Mouse (Mus musculus): ENCODE data around the gene Cherp. TPM values are rescaled to one million over a fixed set of nuclear protein-coding genes. Genes with fewer than 3 reads are reported as not detected.

Gene Cherp
- polyA plus RNA-seq, 1 experiment, result 39.9 TPM

GRCm38 (mm10) chr8:72487014-72487413, 12.0 kb upstream of the Cherp start:
- Histone ChIP-seq H3K36me3 (ENCODE audit: control insufficient read depth, insufficient read depth) (peaks cover 6% of the 10 kb centered on the region), H3K4me3 (no peak overlapping the region), H3K27me3 (ENCODE audit: control insufficient read depth, insufficient read depth, insufficient read length) (no peaks in the 10 kb centered on the region), H3K79me2 (ENCODE audit: control insufficient read depth, insufficient read depth) (peaks cover 25% of the 10 kb centered on the region), H3ac (ENCODE audit: control insufficient read depth, insufficient read length) (no peak overlapping the region), H3K4me2 (ENCODE audit: low read depth) (no peak overlapping the region)
- TF ChIP-seq POLR2A (IDR thresholded peaks at IDR 0.05; ENCODE audit: insufficient read length, low read depth) (no peak), USF1 (IDR thresholded peaks at IDR 0.05; ENCODE audit: low read depth) (no peak), CEBPB (IDR thresholded peaks at IDR 0.05; ENCODE audit: insufficient read depth, poor library complexity, severe bottlenecking) (no peak), TCF12 (IDR thresholded peaks at IDR 0.05; ENCODE audit: insufficient read depth, poor library complexity, severe bottlenecking) (no peak), MYOG (IDR thresholded peaks at IDR 0.05; ENCODE audit: control insufficient read depth in 1 of 3, insufficient read depth in 1 of 3, insufficient read length in 2 of 3, low read depth in 2 of 3) (no peak), TCF3 (IDR thresholded peaks at IDR 0.05; ENCODE audit: insufficient read length, low read depth) (no peak), MAX (IDR thresholded peaks at IDR 0.05; ENCODE audit: low read depth) (no peak), POLR2AphosphoS2 (IDR thresholded peaks at IDR 0.05; ENCODE audit: insufficient read length, low read depth) (no peak)

- no peak overlapping the region for H3ac ChIP-seq (ENCODE audit: control insufficient read depth, insufficient read length)
These were observed 10.6 kb upstream of the Cherp start for GRCm38 (mm10) chr8:72485456-72486199.

GRCm38 (mm10) chr8:72470684-72471083, 4.3 kb downstream of the Cherp start:
- Histone ChIP-seq H3ac (ENCODE audit: control insufficient read depth, insufficient read length) (no peak overlapping the region), H3K36me3 (ENCODE audit: control insufficient read depth, insufficient read depth) (peaks cover 18% of the 10 kb centered on the region), H3K27me3 (ENCODE audit: control insufficient read depth, insufficient read depth, insufficient read length) (no peaks in the 10 kb centered on the region), H3K79me2 (ENCODE audit: control insufficient read depth, insufficient read depth) (peaks cover 24% of the 10 kb centered on the region), H3K4me2 (ENCODE audit: low read depth) (no peak overlapping the region), H3K4me3 (no peak overlapping the region)
- no peak for TF ChIP-seq MYOG (IDR thresholded peaks at IDR 0.05; ENCODE audit: control insufficient read depth in 1 of 3, insufficient read depth in 1 of 3, insufficient read length in 2 of 3, low read depth in 2 of 3)

More at GRCm38 (mm10) chr8:72485456-72486199, 10.6 kb upstream of the Cherp start:
- Histone ChIP-seq H3K79me2 (ENCODE audit: control insufficient read depth, insufficient read depth) (peaks cover 12% of the 10 kb centered on the region), H3K36me3 (ENCODE audit: control insufficient read depth, insufficient read depth) (peaks cover 6% of the 10 kb centered on the region), H3K4me2 (ENCODE audit: low read depth) (no peak overlapping the region), H3K4me3 (no peak overlapping the region), H3K27me3 (ENCODE audit: control insufficient read depth, insufficient read depth, insufficient read length) (no peaks in the 10 kb centered on the region)
- no peak for TF ChIP-seq E2F4 (IDR thresholded peaks at IDR 0.05; ENCODE audit: insufficient read depth)
- TF ChIP-seq TCF12 (IDR thresholded peaks at IDR 0.05; ENCODE audit: insufficient read depth, poor library complexity, severe bottlenecking), result no peak
- TF ChIP-seq REST (IDR thresholded peaks at IDR 0.05; ENCODE audit: insufficient read depth, insufficient read length), result no peak
- no peak for TF ChIP-seq MAX (IDR thresholded peaks at IDR 0.05; ENCODE audit: low read depth)
- TF ChIP-seq USF1 (IDR thresholded peaks at IDR 0.05; ENCODE audit: low read depth), result no peak
- TF ChIP-seq CEBPB (IDR thresholded peaks at IDR 0.05; ENCODE audit: insufficient read depth, poor library complexity, severe bottlenecking), result no peak
- TF ChIP-seq TCF3 (IDR thresholded peaks at IDR 0.05; ENCODE audit: insufficient read length, low read depth), result no peak
- TF ChIP-seq SRF (IDR thresholded peaks at IDR 0.05; ENCODE audit: control insufficient read depth, insufficient read length, low read depth), result no peak
- TF ChIP-seq MYOG (IDR thresholded peaks at IDR 0.05; ENCODE audit: control insufficient read depth in 1 of 3, insufficient read depth in 1 of 3, insufficient read length in 2 of 3, low read depth in 2 of 3), result no peak
- no peak for TF ChIP-seq MYOD1 (IDR thresholded peaks at IDR 0.05; ENCODE audit: control insufficient read depth in 1 of 3, insufficient read length in 2 of 3, low read depth in 2 of 3)
- TF ChIP-seq POLR2A (IDR thresholded peaks at IDR 0.05; ENCODE audit: insufficient read length, low read depth), result no peak
- TF ChIP-seq POLR2AphosphoS2 (IDR thresholded peaks at IDR 0.05; ENCODE audit: insufficient read length, low read depth), result no peak

GRCm38 (mm10) chr8:72469984-72470383, 5.0 kb downstream of the Cherp start:
- H3K79me2 ChIP-seq (ENCODE audit: control insufficient read depth, insufficient read depth), result peaks cover 24% of the 10 kb centered on the region
- TF ChIP-seq USF1 (IDR thresholded peaks at IDR 0.05; ENCODE audit: low read depth) (no peak), MYOG (IDR thresholded peaks at IDR 0.05; ENCODE audit: control insufficient read depth in 1 of 3, insufficient read depth in 1 of 3, insufficient read length in 2 of 3, low read depth in 2 of 3) (peak; percentile 47 to 93 (median 84)), TCF3 (IDR thresholded peaks at IDR 0.05; ENCODE audit: insufficient read length, low read depth) (peak; percentile 85), MYOD1 (IDR thresholded peaks at IDR 0.05; ENCODE audit: control insufficient read depth in 1 of 3, insufficient read length in 2 of 3, low read depth in 2 of 3) (peak in 2 of 3 experiments; percentile 88 to 89), TCF12 (IDR thresholded peaks at IDR 0.05; ENCODE audit: insufficient read depth, poor library complexity, severe bottlenecking) (peak; percentile 84)
- H3K27me3 ChIP-seq (ENCODE audit: control insufficient read depth, insufficient read depth, insufficient read length), result no peaks in the 10 kb centered on the region
- H3K4me3 ChIP-seq, result no peak overlapping the region
- peaks cover 22% of the 10 kb centered on the region for H3K36me3 ChIP-seq (ENCODE audit: control insufficient read depth, insufficient read depth)
- no peak overlapping the region for H3ac ChIP-seq (ENCODE audit: control insufficient read depth, insufficient read length)
- H3K4me2 ChIP-seq (ENCODE audit: low read depth), result no peak overlapping the region

- Histone ChIP-seq H3K4me2 (ENCODE audit: low read depth) (peak overlapping the region; percentile 12), H3ac (ENCODE audit: control insufficient read depth, insufficient read length) (no peak overlapping the region), H3K27me3 (ENCODE audit: control insufficient read depth, insufficient read depth, insufficient read length) (no peaks in the 10 kb centered on the region), H3K4me3 (no peak overlapping the region), H3K36me3 (ENCODE audit: control insufficient read depth, insufficient read depth) (peaks cover 29% of the 10 kb centered on the region), H3K79me2 (ENCODE audit: control insufficient read depth, insufficient read depth) (peaks cover 19% of the 10 kb centered on the region)
- TF ChIP-seq MYOD1 (IDR thresholded peaks at IDR 0.05; ENCODE audit: control insufficient read depth in 1 of 3, insufficient read length in 2 of 3, low read depth in 2 of 3) (peak; percentile 76 to 89 (median 81)), TCF3 (IDR thresholded peaks at IDR 0.05; ENCODE audit: insufficient read length, low read depth) (peak; percentile 73), POLR2AphosphoS2 (IDR thresholded peaks at IDR 0.05; ENCODE audit: insufficient read length, low read depth) (no peak), MYOG (IDR thresholded peaks at IDR 0.05; ENCODE audit: control insufficient read depth in 1 of 3, insufficient read depth in 1 of 3, insufficient read length in 2 of 3, low read depth in 2 of 3) (peak; percentile 72 to 92 (median 84)), USF1 (IDR thresholded peaks at IDR 0.05; ENCODE audit: low read depth) (no peak), E2F4 (IDR thresholded peaks at IDR 0.05; ENCODE audit: insufficient read depth) (no peak), TCF12 (IDR thresholded peaks at IDR 0.05; ENCODE audit: insufficient read depth, poor library complexity, severe bottlenecking) (peak; percentile 80)
These were observed 5.8 kb downstream of the Cherp start for GRCm38 (mm10) chr8:72469243-72469642.
